9 mouse cellular contexts compared by ENCODE assay signal in genomic region chrX:20548011-20548879, GRCm38 (mm10). TPM values are rescaled to one million over a fixed set of nuclear protein-coding genes. Genes with fewer than 3 reads are reported as not detected.
DNase-seq lines count a peak whose midpoint lies in the region; ATAC-seq lines count a peak whose summit lies in the region.
"Had no signal": no experiment of that assay in that cellular context is flagged by ENCODE, and none has a peak within 500 bp of the region (broad histone marks: within the 10 kb centered on the region; RNA-seq: fewer than 3 reads in every experiment).

No protein-coding gene starts in this region.

- H3K27me3 ChIP-seq in heart, embryonic 16.5 days (ENCODE audit: control insufficient read depth, insufficient read depth, low read length) = no peaks in the 10 kb centered on the region
- no peaks in the 10 kb centered on the region for H3K27me3 ChIP-seq in lung, embryonic 16.5 days (ENCODE audit: control insufficient read depth, insufficient read depth, low read depth, low read length)

- no peaks in the 10 kb centered on the region for H3K4me1 ChIP-seq in heart, embryonic 16.5 days (ENCODE audit: control insufficient read depth, insufficient read depth, low read length)
- H3K4me1 ChIP-seq in lung, embryonic 16.5 days (replicated peaks; ENCODE audit: control insufficient read depth, insufficient read depth, low read length) = no peaks in the 10 kb centered on the region; the same call in 1 of the 2 replicates

- H3K9ac ChIP-seq in heart, embryonic 16.5 days (ENCODE audit: low read length) = peak overlapping the region; percentile 67
- peak overlapping the region; percentile 70 for H3K9ac ChIP-seq in lung, embryonic 16.5 days (ENCODE audit: low read length)

- ATAC-seq in heart, embryonic 16.5 days (replicated peaks; ENCODE audit: extremely low read depth, insufficient read depth, low FRiP score) = 0 out of 2 replicates have a peak, but pooled peaks have one; percentile 41
- ATAC-seq in lung, embryonic 16.5 days (ENCODE audit: low read depth) = peak; percentile 79

- peak overlapping the region; percentile 68 for H3K4me2 ChIP-seq in heart, embryonic 16.5 days (ENCODE audit: low read depth, low read length)
- peak overlapping the region; percentile 60 for H3K4me2 ChIP-seq in lung, embryonic 16.5 days (ENCODE audit: low read depth, low read length)

- peak overlapping the region; percentile 19; the same call in 1 of the 2 replicates for H3K27ac ChIP-seq in heart, embryonic 16.5 days (ENCODE audit: low read length)
- H3K27ac ChIP-seq in lung, embryonic 16.5 days (ENCODE audit: low read length) = peak overlapping the region; percentile 96

- DNase-seq in layer of hippocampus, postnatal 10 days (ENCODE audit: low spot score in 2 of 2) = peak; percentile 5 to 14
- DNase-seq in layer of hippocampus, adult 11-12 months (ENCODE audit: low spot score) = no peak
- DNase-seq in cerebellum, postnatal 36 days = peak; percentile 16 to 19
- peak; percentile 11 to 50 for DNase-seq in kidney, postnatal 25 days
- peak; percentile 18 for DNase-seq in right cerebral cortex, postnatal 10 days (ENCODE audit: low spot score in 2 of 2)
- no peak for DNase-seq in c-Kit-positive CD71-positive TER-119-positive erythroid progenitor cells, embryonic 14.5 days (ENCODE audit: low spot score)

- peak overlapping the region; percentile 50 for H3K4me3 ChIP-seq in heart, embryonic 16.5 days (ENCODE audit: low read length)
- peak overlapping the region; percentile 46 for H3K4me3 ChIP-seq in lung, embryonic 16.5 days (ENCODE audit: low read length)

- H3K9me3 ChIP-seq in heart, embryonic 16.5 days (replicated peaks; ENCODE audit: control insufficient read depth, low read length) = no peaks in the 10 kb centered on the region
- no peaks in the 10 kb centered on the region for H3K9me3 ChIP-seq in lung, embryonic 16.5 days (ENCODE audit: control insufficient read depth, low read length)

- H3K36me3 ChIP-seq in heart, embryonic 16.5 days (ENCODE audit: control insufficient read depth, insufficient read depth) = no peaks in the 10 kb centered on the region
- no peaks in the 10 kb centered on the region for H3K36me3 ChIP-seq in lung, embryonic 16.5 days (ENCODE audit: control insufficient read depth, insufficient read depth, low read length)

- WGBS in heart, embryonic 16.5 days = 18% methylated on average over 24 of the region's 24 CpGs
- 15% methylated on average over 24 of the region's 24 CpGs for WGBS in lung, embryonic 16.5 days

RNA-seq across cellular contexts. Expression of gene Rgn, which starts 1.3 kb away (rescaled TPM):
- under 1 TPM in 1 of 2 experiments, not detected in 1; 0.40 TPM for total RNA-seq in layer of hippocampus, postnatal 10 days (2021)
- polyA plus RNA-seq in heart, embryonic 16.5 days (2015; fragmentation: Nextera tagmentation; extraction: Ambion mirVana) = 1.3 and 1.4 TPM in 2 replicates
- polyA plus RNA-seq in lung, embryonic 16.5 days (2015; fragmentation: Nextera tagmentation; extraction: Ambion mirVana) = 2.3 and 4.8 TPM in 2 replicates
- total RNA-seq: hematopoietic stem cell, adult 5-6 weeks had no signal

Comparison
In these comparisons a context has a peak if more than half of its experiments do, and no peak if none do; other contexts are left out.
1. DNase-seq: peak in layer of hippocampus, postnatal 10 days (2 of 2), cerebellum, postnatal 36 days (2 of 2), kidney, postnatal 25 days (2 of 2) and right cerebral cortex, postnatal 10 days (2 of 2); none in layer of hippocampus, adult 11-12 months (single experiment) and c-Kit-positive CD71-positive TER-119-positive erythroid progenitor cells, embryonic 14.5 days (single experiment).